Mouse (Mus musculus): Measurements from ENCODE around the gene Prr7. TPM values are rescaled to one million over a fixed set of nuclear protein-coding genes. Genes with fewer than 3 reads are reported as not detected.

The Prr7 gene
- total and polyA plus RNA-seq, 3 experiments: 2.7 to 8.7 TPM; not detected in 1

GRCm38 (mm10) chr13:55471156-55471818, 7.2 kb downstream of the Prr7 start (continued):
- no peak for TF ChIP-seq GATA1 (IDR thresholded peaks at IDR 0.05; ENCODE audit: low read depth, low read length)
- peak in 1 of 2 experiments; percentile 35; a peak in 1 of 4 replicates for TF ChIP-seq EP300 (IDR thresholded peaks at IDR 0.05; ENCODE audit: low read depth in 1 of 2, low read length in 2 of 2)
- no peak for TF ChIP-seq TAL1 (IDR thresholded peaks at IDR 0.05; ENCODE audit: low read length)
- no peak for TF ChIP-seq CHD1 (IDR thresholded peaks at IDR 0.05; ENCODE audit: low read depth, low read length)
- peak; percentile 78; the same call in 1 of the 2 replicates for TF ChIP-seq GABPA (IDR thresholded peaks at IDR 0.05; ENCODE audit: low read depth, low read length)
- TF ChIP-seq ZC3H11A (IDR thresholded peaks at IDR 0.05; ENCODE audit: low read depth, low read length): peak; percentile 76
- no peak for TF ChIP-seq ZMIZ1 (IDR thresholded peaks at IDR 0.05; ENCODE audit: low read depth, low read length)
- peak; percentile 51 for TF ChIP-seq TCF12 (IDR thresholded peaks at IDR 0.05; ENCODE audit: low read depth, low read length)
- TF ChIP-seq MAX (IDR thresholded peaks at IDR 0.05; ENCODE audit: low read length): peak; percentile 83
- TF ChIP-seq ETS1 (IDR thresholded peaks at IDR 0.05; ENCODE audit: low read depth, low read length): peak; percentile 92
- TF ChIP-seq RAD21 (IDR thresholded peaks at IDR 0.05; ENCODE audit: low read depth, low read length): peak; percentile 88
- no peak for TF ChIP-seq MEF2A (IDR thresholded peaks at IDR 0.05; ENCODE audit: extremely low read depth, insufficient replicate concordance, low read depth, low read length, poor library complexity, severe bottlenecking)

GRCm38 (mm10) chr13:55471819-55472131, 7.7 kb downstream of the Prr7 start:
- Histone ChIP-seq H3K4me3 (ENCODE audit: control insufficient read depth in 1 of 2, insufficient read depth in 1 of 2, low read depth in 2 of 2, low read length in 2 of 2) (peak overlapping the region; percentile 58 to 73), H3K27ac (ENCODE audit: control insufficient read depth, low read depth, low read length) (no peak overlapping the region), H3K9ac (ENCODE audit: control insufficient read depth, low read depth, low read length, poor library complexity, severe bottlenecking) (peak overlapping the region; percentile 83), H3K79me2 (ENCODE audit: control insufficient read depth, insufficient read depth, low read length, poor library complexity) (no peaks in the 10 kb centered on the region; the same call in 1 of the 2 replicates), H3K27me3 (ENCODE audit: control insufficient read depth in 1 of 2, insufficient read depth in 2 of 2, low read length in 2 of 2) (no peaks in the 10 kb centered on the region), H3K36me3 (ENCODE audit: control insufficient read depth in 1 of 2, insufficient read depth in 2 of 2, low read length in 2 of 2) (no peaks in the 10 kb centered on the region), H3K4me1 (ENCODE audit: control insufficient read depth in 1 of 2, insufficient read depth in 2 of 2, low read length in 2 of 2) (peaks cover 0 to 4% of the 10 kb centered on the region in 2 experiments; a peak in 2 of 4 replicates), H3K9me3 (replicated peaks; ENCODE audit: insufficient read depth, low read length) (no peaks in the 10 kb centered on the region)
- DNase-seq (ENCODE audit: low read depth, low spot score): no peak
- no peak for TF ChIP-seq CTCF (IDR thresholded peaks at IDR 0.05 in 2 of 3, conservative IDR thresholded peaks at IDR 0.05 in 1 of 3; ENCODE audit: control insufficient read depth in 1 of 3, insufficient read depth in 1 of 3, low read depth in 2 of 3, low read length in 3 of 3, poor library complexity in 1 of 3, severe bottlenecking in 1 of 3)
- no peak for TF ChIP-seq MXI1 (IDR thresholded peaks at IDR 0.05; ENCODE audit: low read depth, low read length)
- no peak for TF ChIP-seq MAX (IDR thresholded peaks at IDR 0.05; ENCODE audit: low read length)
- TF ChIP-seq JUND (IDR thresholded peaks at IDR 0.05; ENCODE audit: low read depth, low read length): no peak
- TF ChIP-seq UBTF (IDR thresholded peaks at IDR 0.05; ENCODE audit: borderline replicate concordance, insufficient read depth, low read depth, low read length): no peak
- TF ChIP-seq CHD1 (IDR thresholded peaks at IDR 0.05; ENCODE audit: low read depth, low read length): no peak
- no peak for TF ChIP-seq EP300 (IDR thresholded peaks at IDR 0.05; ENCODE audit: low read depth in 1 of 2, low read length in 2 of 2)
- TF ChIP-seq ZNF384 (IDR thresholded peaks at IDR 0.05; ENCODE audit: low read depth, low read length): no peak
- no peak for TF ChIP-seq USF2 (IDR thresholded peaks at IDR 0.05; ENCODE audit: borderline replicate concordance in 1 of 2, insufficient read depth in 1 of 2, low read depth in 1 of 2, low read length in 2 of 2)
- no peak for TF ChIP-seq ZC3H11A (IDR thresholded peaks at IDR 0.05; ENCODE audit: low read depth, low read length)
- no peak for TF ChIP-seq RCOR1 (IDR thresholded peaks at IDR 0.05; ENCODE audit: low read depth, low read length)
- TF ChIP-seq BHLHE40 (IDR thresholded peaks at IDR 0.05; ENCODE audit: borderline replicate concordance, low read depth, low read length): no peak
- TF ChIP-seq E2F4 (IDR thresholded peaks at IDR 0.05; ENCODE audit: borderline replicate concordance, low read depth, low read length): no peak
- TF ChIP-seq ELF1 (IDR thresholded peaks at IDR 0.05; ENCODE audit: low read depth, low read length): no peak
- no peak for TF ChIP-seq CHD2 (IDR thresholded peaks at IDR 0.05; ENCODE audit: low read length)
- no peak for TF ChIP-seq TCF12 (IDR thresholded peaks at IDR 0.05; ENCODE audit: low read depth, low read length)
- no peak for TF ChIP-seq TBP (IDR thresholded peaks at IDR 0.05; ENCODE audit: low read depth, low read length)
- no peak for TF ChIP-seq POLR2A (IDR thresholded peaks at IDR 0.05; ENCODE audit: control insufficient read depth in 1 of 2, insufficient read depth in 1 of 2, low read depth in 1 of 2, low read length in 2 of 2, poor library complexity in 1 of 2)
- TF ChIP-seq ETS1 (IDR thresholded peaks at IDR 0.05; ENCODE audit: low read depth, low read length): no peak
